Mouse (Mus musculus) ES-Bruce4 (cell line): ENCODE data around the gene Pno1. TPM values are rescaled to one million over a fixed set of nuclear protein-coding genes. Genes with fewer than 3 reads are reported as not detected.
A peak's percentile ranks its signal among the peaks of the same experiment; 100 is the strongest.

Experiments
- H3K27ac ChIP-seq: 2 replicates; pipeline ENCODE4 v1.5.1; 2012; ENCODE audit warnings: low read length, inconsistent platforms; ENCODE audit not compliant: insufficient read depth
- H3K27me3 ChIP-seq: 2 replicates; pipeline ENCODE4 v1.6.1; 2012; ENCODE audit warnings: mild to moderate bottlenecking, low read length, inconsistent platforms; ENCODE audit not compliant: control insufficient read depth, poor library complexity, insufficient read depth, severe bottlenecking
- H3K36me3 ChIP-seq: 2 replicates; pipeline ENCODE4 v1.6.1; 2012; ENCODE audit warnings: inconsistent platforms, mild to moderate bottlenecking, low read length, moderate library complexity; ENCODE audit not compliant: control insufficient read depth, poor library complexity, insufficient read depth, severe bottlenecking
- H3K4me1 ChIP-seq: one replicate; pipeline ENCODE4 v1.8.1; 2011; ENCODE audit warnings: low read length; ENCODE audit not compliant: control insufficient read depth, insufficient read depth
- H3K4me3 ChIP-seq: 2 replicates; pipeline ENCODE4 v1.5.1; 2011; ENCODE audit warnings: low read depth, mild to moderate bottlenecking, low read length
- H3K9ac ChIP-seq: 2 replicates; pipeline ENCODE4 v1.6.1; 2012; ENCODE audit warnings: low read depth, mild to moderate bottlenecking, inconsistent platforms; ENCODE audit not compliant: poor library complexity, severe bottlenecking
- H3K9me3 ChIP-seq: replicated peaks from 2 replicates; pipeline ENCODE4 v1.6.1; 2012; ENCODE audit warnings: mild to moderate bottlenecking, low read length, inconsistent platforms; ENCODE audit not compliant: control insufficient read depth, poor library complexity, insufficient read depth, severe bottlenecking
- CTCF ChIP-seq: IDR thresholded peaks from one replicate; pipeline ENCODE4 v1.8.1; 2011; ENCODE audit warnings: low read depth, low read length
- EP300 ChIP-seq: IDR thresholded peaks from 2 replicates; pipeline ENCODE4 v1.6.1; 2011; ENCODE audit warnings: low read depth, low read length; ENCODE audit not compliant: insufficient read depth
- POLR2A ChIP-seq: IDR thresholded peaks from one replicate; pipeline ENCODE4 v1.8.1; 2011; ENCODE audit warnings: low read length; ENCODE audit not compliant: insufficient read depth
- polyA plus RNA-seq: library from polyadenylated mRNA; stranded (reverse); fragments of >200 nt; gene quantifications from 2 replicates; pipeline ENCODE4 v1.2.4, GENCODE M21; 2011; ENCODE audit warnings: low read depth; ENCODE audit not compliant: missing spikeins, insufficient read depth, insufficient read length

The Pno1 gene
- polyA plus RNA-seq, 1 experiment, result 104 TPM

GRCm38 (mm10) chr11:17158858-17159737, 52.3 kb downstream of the Pno1 start, which contains the start of gene Ppp3r1:
Gene Ppp3r1, plus strand, starts transcription at chr11:17159263.
- Histone ChIP-seq H3K36me3 (no peaks in the 10 kb centered on the region), H3K9me3 (no peaks in the 10 kb centered on the region), H3K4me1 (no peaks in the 10 kb centered on the region), H3K4me3 (peak within 1 kb of the TSS; percentile 100), H3K27ac (peak within 1 kb of the TSS; percentile 74), H3K9ac (peak within 1 kb of the TSS; percentile 97), H3K27me3 (no peaks in the 10 kb centered on the region)
- TF ChIP-seq EP300, result 0 out of 2 replicates have a peak, but pooled peaks have one; percentile 28
- peak; percentile 51 for TF ChIP-seq POLR2A
- TF ChIP-seq CTCF, result no peak

Other genes starting within 250 kb of the Pno1 start
- gene Cnrip1, start 160.0 kb downstream of the Pno1 start, polyA plus RNA-seq, result 0.85 and 1.5 TPM in 2 replicates
- gene Plek, start 159.2 kb downstream of the Pno1 start, polyA plus RNA-seq, result not detected in 2 replicates
- gene Ppp3r1, start 52.3 kb downstream of the Pno1 start, polyA plus RNA-seq, result 73.9 and 75.4 TPM in 2 replicates
- 39.8 and 44.6 TPM in 2 replicates for gene Wdr92, start 29.5 kb downstream of the Pno1 start, polyA plus RNA-seq
- 94.3 and 114 TPM in 2 replicates for gene C1d, start 46.0 kb upstream of the Pno1 start, polyA plus RNA-seq